Mouse (Mus musculus) CH12.LX (cell line): ENCODE measurements around the gene Prr5l.

Source experiments
- PAX5 ChIP-seq: IDR thresholded peaks from 2 replicates; pipeline ENCODE4 v1.6.1; 2012; ENCODE audit warnings: low read length, inconsistent platforms, mixed read lengths
- POLR2A ChIP-seq: IDR thresholded peaks from 2 replicates; pipeline ENCODE4 v1.6.1; 2011; ENCODE audit warnings: low read depth, mild to moderate bottlenecking, improper control_type of control experiment, low read length
- TCF12 ChIP-seq: IDR thresholded peaks from 2 replicates; pipeline ENCODE4 v1.6.1; 2014; ENCODE audit warnings: low read depth, mild to moderate bottlenecking, inconsistent platforms, low read length, improper control_type of control experiment

DNA sequence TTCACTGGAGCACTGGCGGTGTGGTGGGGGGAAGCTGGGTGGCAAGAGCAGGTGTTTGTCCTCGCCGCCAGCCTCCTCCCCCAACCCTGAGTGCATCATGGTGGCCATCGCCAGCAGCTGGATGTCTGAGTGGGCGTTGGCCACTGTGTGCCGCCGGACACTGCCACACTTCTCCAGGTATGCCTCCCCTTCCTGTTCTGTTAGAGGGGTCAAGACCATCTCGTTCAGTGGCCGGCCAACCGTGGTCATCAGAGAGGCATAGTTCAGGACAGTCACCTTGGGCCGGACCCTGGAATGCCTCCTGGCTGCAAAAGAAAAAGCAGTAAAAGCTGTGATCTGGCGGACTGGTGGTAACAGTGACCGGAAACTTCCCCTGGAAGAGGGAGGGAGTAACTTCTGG, 165.7 kb downstream of the Prr5l start:
- TF ChIP-seq TCF12 (no peak), POLR2A (no peak), PAX5 (no peak)
